Mouse (Mus musculus): ENCODE measurements around the gene Svs2. TPM values are rescaled to one million over a fixed set of nuclear protein-coding genes. Genes with fewer than 3 reads are reported as not detected.
"Not testable (repeated sequence)": the region's sequence is repeated elsewhere in the genome, so short reads cannot be mapped to it uniquely, and the experiment has no call there.

Svs2 gene
- not detected in 2 replicates for polyA plus RNA-seq (2012; ENCODE audit: insufficient read depth, insufficient read length, missing spikeins)

DNA sequence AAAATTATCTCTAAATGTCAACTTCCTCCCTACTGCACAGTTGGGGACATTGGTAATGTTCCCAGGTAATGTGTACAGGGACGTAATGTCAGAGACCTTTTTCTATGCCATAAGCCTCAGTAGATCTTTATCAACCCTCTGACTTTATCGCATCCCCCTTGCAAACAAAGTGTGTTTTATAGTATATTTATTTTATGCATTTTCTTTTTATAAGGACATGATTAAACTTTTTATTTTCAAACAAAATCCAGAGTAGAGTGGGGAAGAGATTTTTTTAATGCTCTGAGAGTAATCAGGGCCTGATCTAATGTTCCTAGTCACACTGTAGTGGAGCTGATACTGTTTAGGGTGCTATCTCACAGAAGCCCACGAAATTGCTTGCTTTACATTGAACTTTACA lies at the start of gene Svs2:
Svs2 (minus strand) TSS at position 101 of the 400 bp plus-strand sequence.
- Histone ChIP-seq H3K4me1 (ENCODE audit: control insufficient read depth, insufficient read depth, insufficient read length, low read length) (no peaks in the 10 kb centered on the region), H3K4me3 (ENCODE audit: insufficient read depth, low read depth, low read length) (no peak within 1 kb of the TSS), H3K27ac (replicated peaks; ENCODE audit: low read depth, low read length) (no peak within 1 kb of the TSS)

- Histone ChIP-seq H3K4me1 (ENCODE audit: control insufficient read depth, insufficient read depth, insufficient read length, low read length) (no peaks in the 10 kb centered on the region), H3K4me3 (ENCODE audit: insufficient read depth, low read depth, low read length) (no peak within 1 kb of the TSS), H3K27ac (replicated peaks; ENCODE audit: low read depth, low read length) (no peak within 1 kb of the TSS)
These were observed 40.1 kb upstream of the Svs2 start, which contains the start of gene Svs4 for GRCm38 (mm10) chr2:164278359-164278758. TSS of gene Svs4 (minus strand) at chr2:164278459.

- H3K4me1 ChIP-seq (ENCODE audit: control insufficient read depth, insufficient read depth, insufficient read length, low read length); H3K4me3 ChIP-seq (ENCODE audit: insufficient read depth, low read depth, low read length); H3K27ac ChIP-seq (replicated peaks; ENCODE audit: low read depth, low read length): not testable (repeated sequence)
These were observed 18.3 kb upstream of the Svs2 start, which contains the start of gene Svs3b for GRCm38 (mm10) chr2:164256540-164256939. TSS of gene Svs3b (minus strand) at chr2:164256640.

DNA sequence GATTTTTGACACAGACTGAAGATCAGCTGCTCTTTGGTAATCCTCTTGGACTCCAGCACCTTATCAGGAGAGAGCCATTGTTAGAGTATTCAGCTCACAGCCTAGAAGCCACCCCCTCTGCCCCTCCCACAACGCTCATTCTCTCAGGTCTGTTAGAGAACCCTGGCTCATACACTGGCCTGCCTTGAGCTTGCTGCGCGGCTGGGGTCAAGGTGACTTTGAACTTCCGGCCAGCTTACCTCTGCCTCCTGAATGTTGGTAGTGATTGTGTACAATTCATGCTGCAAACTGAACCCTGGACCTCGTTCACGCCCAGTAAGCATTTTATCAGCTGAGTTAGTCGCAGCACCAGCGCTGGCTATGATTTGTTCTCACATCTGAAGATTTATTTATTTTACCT lies 5.6 kb downstream of the Svs2 start:
- Histone ChIP-seq H3K27ac (replicated peaks; ENCODE audit: low read depth, low read length) (no peak overlapping the region), H3K4me3 (ENCODE audit: insufficient read depth, low read depth, low read length) (no peak overlapping the region), H3K4me1 (ENCODE audit: control insufficient read depth, insufficient read depth, insufficient read length, low read length) (no peaks in the 10 kb centered on the region)

- H3K4me3 ChIP-seq (ENCODE audit: insufficient read depth, low read depth, low read length) = no peak overlapping the region
- no peak overlapping the region for H3K27ac ChIP-seq (replicated peaks; ENCODE audit: low read depth, low read length)
These were observed 9.8 kb downstream of the Svs2 start for GRCm38 (mm10) chr2:164228361-164229070.

GRCm38 (mm10) chr2:164221522-164221921 lies 16.7 kb downstream of the Svs2 start, which contains the start of gene Wfdc15b:
TSS of gene Wfdc15b (minus strand) at chr2:164221660.
- Histone ChIP-seq H3K4me1 (ENCODE audit: control insufficient read depth, insufficient read depth, insufficient read length, low read length) (no peaks in the 10 kb centered on the region), H3K4me3 (ENCODE audit: insufficient read depth, low read depth, low read length) (no peak within 1 kb of the TSS), H3K27ac (replicated peaks; ENCODE audit: low read depth, low read length) (no peak within 1 kb of the TSS)

More at GRCm38 (mm10) chr2:164228361-164229070, 9.8 kb downstream of the Svs2 start:
- H3K4me1 ChIP-seq (ENCODE audit: control insufficient read depth, insufficient read depth, insufficient read length, low read length) = no peaks in the 10 kb centered on the region

GRCm38 (mm10) chr2:164219295-164219694 lies 19.0 kb downstream of the Svs2 start:
- Histone ChIP-seq H3K4me1 (ENCODE audit: control insufficient read depth, insufficient read depth, insufficient read length, low read length) (no peaks in the 10 kb centered on the region), H3K27ac (replicated peaks; ENCODE audit: low read depth, low read length) (no peak overlapping the region), H3K4me3 (ENCODE audit: insufficient read depth, low read depth, low read length) (no peak overlapping the region)

- no peak overlapping the region for H3K4me3 ChIP-seq (ENCODE audit: insufficient read depth, low read depth, low read length)
- no peaks in the 10 kb centered on the region for H3K4me1 ChIP-seq (ENCODE audit: control insufficient read depth, insufficient read depth, insufficient read length, low read length)
- H3K27ac ChIP-seq (replicated peaks; ENCODE audit: low read depth, low read length) = no peak overlapping the region
These were observed 25.6 kb downstream of the Svs2 start for GRCm38 (mm10) chr2:164212711-164213110.

DNA sequence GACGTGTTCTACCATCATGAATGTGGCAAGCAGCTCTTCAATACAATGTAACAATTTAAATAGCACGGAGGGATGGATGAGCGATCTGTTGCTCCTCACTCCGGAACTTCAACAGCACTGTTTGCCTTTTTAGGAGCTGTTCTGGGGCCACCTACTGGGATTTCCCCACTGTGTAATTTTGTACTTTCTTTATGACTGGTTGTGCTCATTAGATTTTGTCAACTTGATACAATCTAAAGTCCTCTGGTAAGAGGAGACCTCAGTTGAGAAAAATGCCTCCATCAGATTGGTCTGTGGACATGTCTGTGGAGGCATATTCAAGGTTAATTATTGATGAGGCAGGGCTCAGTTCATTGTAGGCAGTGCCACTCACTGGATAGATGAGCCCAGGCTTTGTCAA lies 27.4 kb downstream of the Svs2 start:
- H3K27ac ChIP-seq (replicated peaks; ENCODE audit: low read depth, low read length) = no peak overlapping the region
- no peak overlapping the region for H3K4me3 ChIP-seq (ENCODE audit: insufficient read depth, low read depth, low read length)

GRCm38 (mm10) chr2:164206676-164207075 lies 31.6 kb downstream of the Svs2 start:
- Histone ChIP-seq H3K4me1 (ENCODE audit: control insufficient read depth, insufficient read depth, insufficient read length, low read length) (no peaks in the 10 kb centered on the region), H3K27ac (replicated peaks; ENCODE audit: low read depth, low read length) (no peak overlapping the region), H3K4me3 (ENCODE audit: insufficient read depth, low read depth, low read length) (no peak overlapping the region)

More for the DNA sequence above, 27.4 kb downstream of the Svs2 start:
- H3K4me1 ChIP-seq (ENCODE audit: control insufficient read depth, insufficient read depth, insufficient read length, low read length) = no peaks in the 10 kb centered on the region

DNA sequence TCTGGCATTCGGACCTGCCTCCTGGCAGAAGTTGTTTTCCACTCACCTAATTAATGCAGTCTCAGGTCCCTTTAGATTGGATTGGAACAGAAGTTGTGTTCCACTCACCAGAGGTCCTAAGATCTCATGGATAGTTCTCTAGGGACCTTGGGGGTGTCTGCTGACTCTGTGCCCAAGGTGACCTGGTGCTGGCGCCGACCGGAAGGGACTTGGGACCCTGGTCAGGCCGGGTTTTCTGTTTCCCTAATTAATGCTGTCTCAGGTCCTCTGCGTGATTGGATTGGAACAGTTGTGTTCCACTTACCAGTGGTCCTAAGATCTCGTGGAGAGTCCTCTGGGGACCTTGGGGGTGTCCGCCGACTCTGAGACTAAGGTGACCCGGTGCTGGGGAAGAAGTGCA lies 32.3 kb downstream of the Svs2 start:
- H3K4me3 ChIP-seq (ENCODE audit: insufficient read depth, low read depth, low read length); H3K4me1 ChIP-seq (ENCODE audit: control insufficient read depth, insufficient read depth, insufficient read length, low read length); H3K27ac ChIP-seq (replicated peaks; ENCODE audit: low read depth, low read length): not testable (repeated sequence)

- H3K4me1 ChIP-seq (ENCODE audit: control insufficient read depth, insufficient read depth, insufficient read length, low read length) = no peaks in the 10 kb centered on the region
- no peak within 1 kb of the TSS for H3K27ac ChIP-seq (replicated peaks; ENCODE audit: low read depth, low read length)
- no peak within 1 kb of the TSS for H3K4me3 ChIP-seq (ENCODE audit: insufficient read depth, low read depth, low read length)
These were observed 38.5 kb downstream of the Svs2 start, which contains the start of gene Wfdc15a for GRCm38 (mm10) chr2:164199626-164200327. TSS of gene Wfdc15a (minus strand) at chr2:164200130.

- Histone ChIP-seq H3K4me1 (ENCODE audit: control insufficient read depth, insufficient read depth, insufficient read length, low read length) (no peaks in the 10 kb centered on the region), H3K27ac (replicated peaks; ENCODE audit: low read depth, low read length) (no peak overlapping the region), H3K4me3 (ENCODE audit: insufficient read depth, low read depth, low read length) (no peak overlapping the region)
These were observed 41.6 kb downstream of the Svs2 start for GRCm38 (mm10) chr2:164196700-164196990.

GRCm38 (mm10) chr2:164195971-164196699 lies 42.1 kb downstream of the Svs2 start:
- H3K27ac ChIP-seq (replicated peaks; ENCODE audit: low read depth, low read length) = no peak overlapping the region
- no peaks in the 10 kb centered on the region for H3K4me1 ChIP-seq (ENCODE audit: control insufficient read depth, insufficient read depth, insufficient read length, low read length)
- no peak overlapping the region for H3K4me3 ChIP-seq (ENCODE audit: insufficient read depth, low read depth, low read length)

- H3K4me3 ChIP-seq (ENCODE audit: insufficient read depth, low read depth, low read length) = no peak overlapping the region
- H3K27ac ChIP-seq (replicated peaks; ENCODE audit: low read depth, low read length) = no peak overlapping the region
- H3K4me1 ChIP-seq (ENCODE audit: control insufficient read depth, insufficient read depth, insufficient read length, low read length) = no peaks in the 10 kb centered on the region
These were observed 43.2 kb downstream of the Svs2 start for GRCm38 (mm10) chr2:164194959-164195630.
